Mouse (Mus musculus) hindbrain, embryonic 13.5 days (tissue): ENCODE data around the gene Adm. TPM values are rescaled to one million over a fixed set of nuclear protein-coding genes. Genes with fewer than 3 reads are reported as not detected.

Experiments used
- polyA plus RNA-seq: library from polyadenylated mRNA; unstranded; fragments of >200 nt; fragmentation: Nextera tagmentation; extraction: Ambion mirVana; gene quantifications from 2 replicates; pipeline ENCODE4 v1.2.1, GENCODE M21; 2015

Adm gene
- polyA plus RNA-seq, 1 experiment from 2014 or later, result 3.0 TPM

Other genes with a start within 250 kb of the Adm start
- 60.3 and 62.1 TPM in 2 replicates for gene Sbf2, start 12.7 kb upstream of the Adm start, polyA plus RNA-seq
- 4.3 and 4.9 TPM in 2 replicates for gene Ampd3, start 140.5 kb downstream of the Adm start, polyA plus RNA-seq
- 29.7 and 31.2 TPM in 2 replicates for gene Rnf141, start 216.8 kb downstream of the Adm start, polyA plus RNA-seq
- 6.8 and 6.9 TPM in 2 replicates for gene Lyve1, start 235.6 kb downstream of the Adm start, polyA plus RNA-seq